ENCODE assay signal across 27 mouse cellular contexts in the genomic region with DNA sequence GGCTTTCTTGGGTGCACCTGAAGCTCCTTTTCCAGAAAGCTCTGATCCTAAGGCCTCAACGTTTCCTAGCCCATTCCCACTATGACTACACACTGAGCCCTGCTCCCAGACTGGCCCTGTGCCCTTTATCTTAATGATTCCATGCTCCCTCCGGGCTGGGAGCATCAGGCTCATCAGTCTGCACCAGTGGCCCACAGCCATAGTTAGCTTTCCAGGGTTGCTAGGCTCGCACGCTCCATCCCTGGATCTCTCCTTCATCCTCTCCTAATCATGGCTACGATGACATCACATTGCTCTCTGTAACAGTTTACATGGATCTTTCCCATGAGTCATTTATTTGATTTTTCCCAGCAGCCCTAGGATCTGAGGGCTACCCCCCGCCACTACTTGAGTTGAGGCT.
DNase-seq lines count a peak whose midpoint lies in the region; ATAC-seq lines count a peak whose summit lies in the region.
"Had no signal": no experiment of that assay in that cellular context is flagged by ENCODE, and none has a peak within 500 bp of the region (broad histone marks: within the 10 kb centered on the region; RNA-seq: fewer than 3 reads in every experiment).

No protein-coding gene starts in this region.

- H3K4me2 ChIP-seq in heart, embryonic 15.5 days = no peak overlapping the region
- H3K4me2 ChIP-seq: embryonic facial prominence, embryonic 13.5 days; forebrain, embryonic 12.5 days; forebrain, embryonic 15.5 days; heart, embryonic 13.5 days; hindbrain, embryonic 14.5 days had no signal

- H3K27ac ChIP-seq in heart, embryonic 15.5 days = no peak overlapping the region
- H3K27ac ChIP-seq: embryonic facial prominence, embryonic 10.5 days; embryonic facial prominence, embryonic 13.5 days; forebrain, embryonic 12.5 days; forebrain, embryonic 15.5 days; heart, embryonic 13.5 days; hindbrain, embryonic 14.5 days; hindbrain, postnatal 0 days had no signal

- no peak for DNase-seq in heart, adult 9 months (ENCODE audit: low spot score in 2 of 2)
- peak; percentile 43 for DNase-seq in lung, postnatal 10 days
- DNase-seq in lung, postnatal 36 days = no peak
- DNase-seq in NIH3T3 (ENCODE audit: low read depth) = peak; percentile 30
- no peak for DNase-seq in right cerebral cortex, adult 18-20 months
- DNase-seq: adrenal gland, adult 8-10 months; adrenal gland, postnatal 25 days; cerebellum, adult 11-12 months; cerebellum, adult 8-10 months; cerebellum, postnatal 10 days; cerebellum, postnatal 36 days; embryo, embryonic 11 days; gastrocnemius, postnatal 25 days; heart, postnatal 36 days had no signal

- ATAC-seq in heart, embryonic 15.5 days (replicated peaks; ENCODE audit: insufficient number of reproducible peaks, insufficient read depth, low FRiP score, low read depth) = 0 out of 2 replicates have a peak, but pooled peaks have one; percentile 8
- ATAC-seq: activated CD4-positive, CD25-positive, alpha-beta regulatory T cell, adult 4 months; CD4-positive, CD25-positive, alpha-beta regulatory T cell, adult 4 months; forebrain, embryonic 15.5 days; hindbrain, postnatal 0 days; inflammation-experienced regulatory T-cells, adult 6 months; intestine, embryonic 16.5 days had no signal

- no peak overlapping the region for H3K4me3 ChIP-seq in heart, embryonic 15.5 days
- H3K4me3 ChIP-seq: embryonic facial prominence, embryonic 10.5 days; embryonic facial prominence, embryonic 13.5 days; erythroblast, embryonic 14.5 days; forebrain, embryonic 12.5 days; forebrain, embryonic 15.5 days; heart, embryonic 13.5 days had no signal

- no peaks in the 10 kb centered on the region for H3K36me3 ChIP-seq in heart, embryonic 15.5 days
- H3K36me3 ChIP-seq: embryonic facial prominence, embryonic 10.5 days; embryonic facial prominence, embryonic 13.5 days; forebrain, embryonic 12.5 days; forebrain, embryonic 15.5 days; heart, embryonic 13.5 days had no signal

- WGBS in heart, embryonic 15.5 days = 72% methylated on average over 6 of the region's 6 CpGs

- H3K9me3 ChIP-seq in heart, embryonic 15.5 days (replicated peaks) = no peaks in the 10 kb centered on the region
- H3K9me3 ChIP-seq: embryonic facial prominence, embryonic 10.5 days; embryonic facial prominence, embryonic 13.5 days; forebrain, embryonic 12.5 days; forebrain, embryonic 15.5 days; heart, embryonic 13.5 days had no signal

- H3K9ac ChIP-seq in heart, embryonic 15.5 days = no peak overlapping the region
- H3K9ac ChIP-seq: embryonic facial prominence, embryonic 13.5 days; forebrain, embryonic 12.5 days; forebrain, embryonic 15.5 days; heart, embryonic 13.5 days; hindbrain, embryonic 14.5 days had no signal

- no peaks in the 10 kb centered on the region for H3K27me3 ChIP-seq in heart, embryonic 15.5 days
- H3K27me3 ChIP-seq: embryonic facial prominence, embryonic 13.5 days; forebrain, embryonic 12.5 days; forebrain, embryonic 15.5 days had no signal

- peaks cover 13% of the 10 kb centered on the region; the same call in 1 of the 2 replicates for H3K4me1 ChIP-seq in heart, embryonic 15.5 days (replicated peaks)
- H3K4me1 ChIP-seq: forebrain, embryonic 15.5 days had no signal

Comparison
In these comparisons a context has a peak if more than half of its experiments do, and no peak if none do; other contexts are left out.
1. DNase-seq: peak in lung, postnatal 10 days (single experiment) and NIH3T3 (single experiment); none in heart, adult 9 months (0 of 2), lung, postnatal 36 days (single experiment) and right cerebral cortex, adult 18-20 months (single experiment).